Comparison of ENCODE assay signal across 8 mouse cellular contexts in genomic region chr11:47988333-47988696, GRCm38 (mm10). TPM values are rescaled to one million over a fixed set of nuclear protein-coding genes. Genes with fewer than 3 reads are reported as not detected.
DNase-seq lines count a peak whose midpoint lies in the region; ATAC-seq lines count a peak whose summit lies in the region.

No protein-coding gene starts in this region.

- H3K4me2 ChIP-seq in hindbrain, embryonic 13.5 days = peak overlapping the region; percentile 90
- H3K4me2 ChIP-seq in midbrain, embryonic 11.5 days = peak overlapping the region; percentile 92

- H3K36me3 ChIP-seq in hindbrain, embryonic 13.5 days = no peaks in the 10 kb centered on the region
- no peaks in the 10 kb centered on the region for H3K36me3 ChIP-seq in midbrain, embryonic 11.5 days (ENCODE audit: control insufficient read depth, insufficient read depth, low read length)

- DNase-seq in adrenal gland, postnatal 36 days = peak; percentile 25 to 26
- no peak for DNase-seq in adrenal gland, adult (ENCODE audit: inconsistent age in 2 of 2, low spot score in 1 of 2)
- DNase-seq in ovary, postnatal 14 days (ENCODE audit: low spot score) = peak; percentile 3
- no peak for DNase-seq in ovary, postnatal 10 days (ENCODE audit: low spot score)
- DNase-seq in midbrain, embryonic 11.5 days (ENCODE audit: low spot score, missing footprints) = no peak
- no peak for DNase-seq in spleen, adult 18-20 months
- no peak for DNase-seq in natural killer cell, adult 2 months (ENCODE audit: low spot score in 2 of 2)

- peak overlapping the region; percentile 85 for H3K9ac ChIP-seq in hindbrain, embryonic 13.5 days
- peak overlapping the region; percentile 80 for H3K9ac ChIP-seq in midbrain, embryonic 11.5 days (ENCODE audit: low read length)

- H3K4me1 ChIP-seq in hindbrain, embryonic 13.5 days (replicated peaks) = peaks cover 13% of the 10 kb centered on the region
- 0 out of 2 replicates have a peak, but pooled peaks cover 3% of the 10 kb centered on the region for H3K4me1 ChIP-seq in midbrain, embryonic 11.5 days (ENCODE audit: control insufficient read depth, insufficient read depth, low read length)

- whole genome bisulfite sequencing in hindbrain, embryonic 13.5 days = under 1% methylated on average over 31 of the region's 31 CpGs
- WGBS in midbrain, embryonic 11.5 days = under 1% methylated on average over 31 of the region's 31 CpGs

- no peaks in the 10 kb centered on the region for H3K9me3 ChIP-seq in hindbrain, embryonic 13.5 days
- no peaks in the 10 kb centered on the region for H3K9me3 ChIP-seq in midbrain, embryonic 11.5 days (ENCODE audit: control insufficient read depth, low read length)

- H3K27me3 ChIP-seq in hindbrain, embryonic 13.5 days = peaks cover 27% of the 10 kb centered on the region
- peaks cover 10% of the 10 kb centered on the region for H3K27me3 ChIP-seq in midbrain, embryonic 11.5 days (ENCODE audit: control insufficient read depth, insufficient read depth, low read length)

- peak overlapping the region; percentile 91 for H3K27ac ChIP-seq in hindbrain, embryonic 13.5 days
- H3K27ac ChIP-seq in midbrain, embryonic 11.5 days (ENCODE audit: low read depth, low read length) = no peak overlapping the region

- ATAC-seq in hindbrain, embryonic 13.5 days (ENCODE audit: low FRiP score) = peak; percentile 84
- peak; percentile 80 for ATAC-seq in midbrain, embryonic 11.5 days (ENCODE audit: low FRiP score)

- H3K4me3 ChIP-seq in hindbrain, embryonic 13.5 days = peak overlapping the region; percentile 75
- peak overlapping the region; percentile 72 for H3K4me3 ChIP-seq in midbrain, embryonic 11.5 days (ENCODE audit: low read depth, low read length)

RNA-seq across cellular contexts. Expression of gene Sgcd, which starts 0.5 kb away (rescaled TPM):
- total RNA-seq in adrenal gland, postnatal 36 days (2021) = 10 to 100 TPM in 1 of 2 experiments, 1 to 10 TPM in 1; 9.8 to 12.3 TPM
- 3.5 and 4.0 TPM in 2 replicates for polyA plus RNA-seq in hindbrain, embryonic 13.5 days (2015; fragmentation: Nextera tagmentation; extraction: Ambion mirVana)
- polyA plus RNA-seq in midbrain, embryonic 11.5 days (2014; fragmentation: Nextera tagmentation; extraction: Ambion mirVana) = 1.4 and 1.8 TPM in 2 replicates

Comparison
In these comparisons a context has a peak if more than half of its experiments do, and no peak if none do; other contexts are left out.
1. DNase-seq: peak in adrenal gland, postnatal 36 days (2 of 2) and ovary, postnatal 14 days (single experiment); none in adrenal gland, adult (0 of 2), ovary, postnatal 10 days (single experiment), midbrain, embryonic 11.5 days (single experiment), spleen, adult 18-20 months (0 of 2) and natural killer cell, adult 2 months (0 of 2).